Mouse (Mus musculus) layer of hippocampus, adult 18-20 months (tissue): ENCODE measurements around the gene Rilp. TPM values are rescaled to one million over a fixed set of nuclear protein-coding genes. Genes with fewer than 3 reads are reported as not detected.

Experiments used
- DNase-seq, 2 experiments: peaks; one replicate each; pipeline ENCODE4 v3.0.0; 2022; ENCODE audit warnings: low spot score in 2 of 2
- long read RNA-seq: library from polyadenylated mRNA; stranded (forward); transcript quantifications from one replicate; pipeline ENCODE4 v2.0.0, GENCODE M21; 2021
- total RNA-seq, 2 experiments: library from RNA; stranded (reverse); gene quantifications; 2 replicates each; pipeline ENCODE4 v1.2.3; 2021

The Rilp gene
- total RNA-seq = 1 to 10 TPM in 1 of 2 experiments, under 1 TPM in 1; 0.74 to 1.5 TPM
- long read RNA-seq, partial matches to known transcripts = 2 of 3 reads
- long read RNA-seq, other reads (novel, unspliced or antisense) = 0 of 3 reads

GRCm38 (mm10) chr11:75509741-75510626, at the start of gene Rilp:
Gene Rilp, plus strand, starts transcription at chr11:75510094.
- DNase-seq = peak; percentile 21 to 28

DNA sequence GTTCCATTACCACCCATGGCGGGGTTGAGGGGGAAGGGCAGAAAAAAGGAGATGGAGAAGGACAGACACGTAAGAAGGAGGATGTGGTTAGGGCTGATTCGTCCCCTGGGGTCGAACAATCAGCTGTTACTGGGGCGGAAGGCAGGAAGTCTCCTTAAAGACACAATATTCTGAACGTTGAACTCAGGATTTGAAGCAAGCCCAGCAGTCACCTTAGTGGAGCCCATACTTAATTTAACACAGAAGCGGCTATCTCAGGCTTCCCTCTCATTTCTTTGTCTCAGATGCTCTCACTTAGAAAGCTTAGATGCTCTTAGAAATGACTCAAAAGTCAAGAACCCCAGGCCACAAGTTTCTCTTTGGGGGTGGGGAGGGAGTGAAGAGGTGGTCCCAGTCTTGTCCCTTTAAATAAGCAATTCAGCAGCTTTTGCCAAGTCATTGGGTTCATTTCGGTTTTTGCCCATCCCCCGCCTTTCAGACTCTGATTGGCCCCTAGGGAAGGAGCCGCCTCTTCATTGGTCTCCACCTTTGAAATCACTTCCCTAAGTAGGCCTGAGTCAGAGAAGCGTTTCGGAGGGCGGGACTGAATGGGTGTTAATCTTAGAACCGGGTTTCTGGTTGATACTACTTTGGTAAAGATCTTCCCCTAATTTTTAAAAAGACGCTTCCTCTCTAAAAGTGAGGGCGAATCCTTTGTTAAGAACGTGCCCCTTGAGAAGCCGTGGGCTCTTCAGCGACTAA, 49.6 kb upstream of the Rilp start:
- peak; percentile 87 to 94 for DNase-seq

- peak; percentile 100 for DNase-seq
These were observed 48.8 kb upstream of the Rilp start, which contains the start of gene Tlcd2 for GRCm38 (mm10) chr11:75460844-75461742. Gene Tlcd2, plus strand, starts transcription at chr11:75461715.

- no peak for DNase-seq
These were observed 48.1 kb upstream of the Rilp start for GRCm38 (mm10) chr11:75461743-75462252.

DNA sequence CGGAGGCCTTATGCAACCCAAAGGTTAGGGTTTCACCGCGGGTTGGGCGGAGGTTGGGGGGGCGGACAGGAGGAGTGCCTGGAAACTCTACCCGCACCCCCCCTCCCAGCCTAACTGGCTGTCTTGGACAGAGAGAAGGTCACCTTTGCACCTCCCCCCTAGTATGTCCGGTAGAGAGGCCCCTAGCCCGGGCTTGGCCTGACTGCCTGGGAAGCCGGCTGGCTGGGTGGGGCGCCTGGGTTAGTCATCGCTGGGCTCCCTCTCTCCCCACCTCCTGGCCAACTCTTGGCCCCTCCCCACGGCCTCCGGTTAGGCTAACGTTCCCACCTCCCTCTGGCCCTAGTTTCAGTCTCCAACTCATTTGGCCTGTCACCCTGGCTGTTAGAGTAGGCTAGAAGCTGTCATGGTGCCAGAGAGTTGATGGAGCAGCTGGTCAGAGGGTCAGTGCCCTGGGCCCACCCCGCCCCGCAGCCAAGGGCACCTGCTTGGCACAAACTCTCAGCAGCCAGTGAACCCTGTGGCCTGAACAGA, 47.6 kb upstream of the Rilp start:
- DNase-seq = peak in 1 of 2 experiments; percentile 45

- peak in 1 of 2 experiments; percentile 64 for DNase-seq
These were observed 47.0 kb upstream of the Rilp start for GRCm38 (mm10) chr11:75462865-75463336.

DNA sequence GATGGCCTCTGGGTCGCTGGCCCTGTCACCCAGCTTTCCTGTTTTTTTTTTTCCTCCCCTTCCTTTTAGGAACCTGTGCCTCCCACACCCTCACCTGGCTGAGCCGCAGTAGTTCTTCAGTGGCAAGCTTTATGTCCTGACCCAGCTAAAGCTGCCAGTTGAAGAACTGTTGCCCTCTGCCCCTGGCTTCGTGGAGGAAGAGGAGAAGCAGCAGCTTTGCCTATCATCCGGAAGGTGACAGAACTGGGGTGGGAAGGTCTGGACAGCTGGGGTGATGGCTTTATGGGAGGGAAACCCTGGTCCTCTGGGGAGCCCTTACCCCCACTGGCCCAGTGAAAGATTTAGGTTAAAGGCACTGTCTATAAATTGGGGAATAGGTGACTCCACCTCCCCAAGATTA, 46.3 kb upstream of the Rilp start:
- DNase-seq = no peak

- no peak for DNase-seq
These were observed 45.5 kb upstream of the Rilp start for GRCm38 (mm10) chr11:75464417-75464816.

- DNase-seq = no peak
These were observed 44.8 kb upstream of the Rilp start for GRCm38 (mm10) chr11:75465051-75465450.

- no peak for DNase-seq
These were observed 43.0 kb upstream of the Rilp start for GRCm38 (mm10) chr11:75466731-75467505.

- no peak for DNase-seq
These were observed 42.2 kb upstream of the Rilp start for GRCm38 (mm10) chr11:75467512-75468215.

DNA sequence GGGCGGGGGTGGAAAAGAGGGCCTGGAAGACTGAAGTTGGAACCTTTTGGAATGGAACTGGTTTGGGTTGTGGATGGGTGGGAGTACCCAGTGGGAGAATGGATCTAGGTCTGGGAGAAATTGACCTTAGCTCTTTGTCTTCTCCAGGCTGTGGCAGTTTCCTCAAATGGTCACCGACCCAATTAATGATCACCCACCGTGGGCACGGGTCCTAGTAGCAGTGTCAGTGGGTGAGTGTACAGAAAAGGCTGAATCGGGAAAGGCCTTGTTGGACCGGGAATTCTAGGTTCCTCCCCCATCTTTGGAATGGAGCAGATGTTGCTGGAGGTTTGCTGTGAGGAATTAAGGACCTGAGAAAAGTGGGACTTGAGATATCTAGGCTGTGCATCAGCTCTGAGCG, 41.5 kb upstream of the Rilp start:
- DNase-seq = no peak

DNA sequence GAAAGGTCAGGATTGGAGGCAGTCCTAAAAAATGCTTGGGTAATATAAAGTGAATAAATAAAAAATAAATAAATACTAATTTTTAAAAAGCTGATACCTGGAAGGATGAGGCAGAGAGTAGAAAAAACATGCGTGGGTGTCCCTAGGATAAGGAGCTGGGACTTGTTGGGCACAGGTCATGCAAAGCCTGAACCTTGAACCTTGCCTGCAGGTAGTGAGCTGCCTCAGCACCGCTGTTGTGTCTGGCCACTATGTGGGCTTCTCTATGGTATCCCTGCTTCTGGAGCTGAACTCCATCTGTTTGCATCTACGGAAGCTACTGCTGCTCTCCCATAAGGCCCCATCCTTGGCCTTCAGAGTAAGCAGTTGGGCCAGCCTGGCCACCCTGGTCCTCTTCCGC, 40.6 kb upstream of the Rilp start:
- no peak for DNase-seq

DNA sequence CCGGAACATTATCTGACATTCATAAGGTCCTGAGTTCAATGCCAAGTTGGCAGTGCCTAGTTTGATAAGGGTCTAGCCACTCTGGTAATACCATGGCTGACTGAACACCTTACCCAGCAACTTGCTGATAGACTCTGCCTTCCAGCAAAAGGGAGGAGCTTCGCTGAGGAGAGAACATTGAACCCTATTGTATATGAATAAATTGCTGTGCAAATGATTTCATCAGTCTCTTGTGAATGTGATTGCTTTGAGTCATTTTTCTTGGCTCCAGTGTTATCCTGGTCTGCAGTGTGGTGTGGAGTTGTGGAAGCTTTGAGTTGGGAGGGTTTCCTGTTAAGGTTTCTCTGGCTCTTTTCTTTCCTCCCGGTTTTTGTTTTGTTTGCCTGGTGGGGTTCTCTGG, 39.2 kb upstream of the Rilp start:
- no peak for DNase-seq

- no peak for DNase-seq
These were observed 37.3 kb upstream of the Rilp start for GRCm38 (mm10) chr11:75472469-75473081.

GRCm38 (mm10) chr11:75473376-75473775, 36.5 kb upstream of the Rilp start:
- no peak for DNase-seq

- no peak for DNase-seq
These were observed 23.7 kb upstream of the Rilp start for GRCm38 (mm10) chr11:75486192-75486591.

DNA sequence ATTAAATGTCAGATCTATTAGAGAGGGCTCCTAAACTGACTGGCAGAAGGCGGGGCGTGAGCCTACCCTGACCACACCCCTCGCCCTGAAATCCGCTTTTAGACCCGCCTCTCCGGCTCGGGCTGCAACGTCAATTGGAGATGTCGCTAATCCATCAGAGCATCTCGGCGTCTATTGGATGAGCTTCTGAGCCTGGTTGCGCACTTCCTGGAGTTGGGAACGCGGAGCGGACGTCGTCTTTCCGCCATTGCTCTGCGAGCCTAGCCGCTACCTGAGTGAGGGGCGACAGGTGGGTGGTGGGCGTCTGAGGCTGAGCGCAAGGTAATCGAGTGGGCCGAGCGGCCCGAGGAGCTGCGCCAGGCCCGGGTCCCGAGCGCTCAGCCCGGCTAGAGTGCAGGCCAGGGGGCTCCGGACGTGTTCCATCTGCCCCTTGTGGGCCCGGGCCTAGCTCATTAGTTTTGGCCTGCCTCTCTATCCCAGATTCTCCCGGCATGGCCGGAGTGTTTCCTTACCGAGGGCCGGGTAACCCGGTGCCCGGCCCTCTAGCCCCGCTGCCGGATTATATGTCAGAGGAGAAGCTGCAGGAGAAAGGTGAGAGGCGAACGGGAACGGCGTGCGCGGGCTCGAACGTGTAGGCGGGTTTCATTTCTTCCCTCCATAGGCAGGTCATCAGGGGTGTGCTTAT, 23.2 kb upstream of the Rilp start, which contains the start of gene Prpf8:
Prpf8 (plus strand) TSS at position 216 of the 685 bp plus-strand sequence.
- peak; percentile 98 to 99 for DNase-seq
